Mouse (Mus musculus) urinary bladder, adult 2 months (tissue): Measurements from ENCODE around the gene Art2b. TPM values are rescaled to one million over a fixed set of nuclear protein-coding genes. Genes with fewer than 3 reads are reported as not detected.
"Not testable (repeated sequence)": the region's sequence is repeated elsewhere in the genome, so short reads cannot be mapped to it uniquely, and the experiment has no call there.

ENCODE experiments used
- DNase-seq: peaks from one replicate; pipeline ENCODE4 v3.0.0; 2022; ENCODE audit warnings: low spot score
- polyA plus RNA-seq: library from polyadenylated mRNA; depleted of rRNA; stranded (reverse); fragments of >200 nt; gene quantifications from 2 replicates; pipeline ENCODE4 v1.2.3, GENCODE M21; 2012; rRNA removed

Gene Art2b
- polyA plus RNA-seq, 1 experiment: 0.19 TPM

- DNase-seq: no peak
These were observed 21.3 kb downstream of the Art2b start for GRCm38 (mm10) chr7:101564086-101564485.

- not testable (repeated sequence) for DNase-seq
These were observed 26.0 kb downstream of the Art2b start for GRCm38 (mm10) chr7:101559393-101559792.

- no peak for DNase-seq
These were observed 28.0 kb downstream of the Art2b start for GRCm38 (mm10) chr7:101557391-101557790.

GRCm38 (mm10) chr7:101555473-101555872 lies 29.9 kb downstream of the Art2b start:
- DNase-seq: not testable (repeated sequence)

- DNase-seq: no peak
These were observed 33.9 kb downstream of the Art2b start for GRCm38 (mm10) chr7:101551530-101551929.

GRCm38 (mm10) chr7:101550686-101551485 lies 34.5 kb downstream of the Art2b start:
- no peak for DNase-seq

DNA sequence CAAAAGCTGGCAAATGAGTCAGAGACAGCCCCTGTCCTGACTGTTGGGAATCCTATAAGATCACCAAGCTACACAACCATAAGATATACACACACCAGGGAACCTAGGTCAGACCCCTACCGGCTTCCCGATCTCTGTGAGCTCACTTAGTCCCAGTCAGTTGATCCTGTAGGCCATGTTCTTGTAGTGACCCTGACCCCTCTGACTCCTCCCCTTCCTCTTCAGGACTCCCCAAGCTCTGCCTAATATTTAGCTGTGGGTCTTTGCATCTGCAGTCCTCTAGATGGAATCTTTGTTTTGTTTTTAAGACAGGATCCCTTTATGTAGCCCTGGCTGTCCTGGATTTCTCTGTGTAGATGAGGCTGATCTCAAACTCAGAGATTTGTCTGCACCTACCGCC lies 36.1 kb downstream of the Art2b start:
- no peak for DNase-seq

GRCm38 (mm10) chr7:101547651-101548050 lies 37.7 kb downstream of the Art2b start:
- no peak for DNase-seq

- no peak for DNase-seq
These were observed 43.7 kb downstream of the Art2b start for GRCm38 (mm10) chr7:101541734-101542133.

GRCm38 (mm10) chr7:101541132-101541531 lies 44.3 kb downstream of the Art2b start:
- no peak for DNase-seq

DNA sequence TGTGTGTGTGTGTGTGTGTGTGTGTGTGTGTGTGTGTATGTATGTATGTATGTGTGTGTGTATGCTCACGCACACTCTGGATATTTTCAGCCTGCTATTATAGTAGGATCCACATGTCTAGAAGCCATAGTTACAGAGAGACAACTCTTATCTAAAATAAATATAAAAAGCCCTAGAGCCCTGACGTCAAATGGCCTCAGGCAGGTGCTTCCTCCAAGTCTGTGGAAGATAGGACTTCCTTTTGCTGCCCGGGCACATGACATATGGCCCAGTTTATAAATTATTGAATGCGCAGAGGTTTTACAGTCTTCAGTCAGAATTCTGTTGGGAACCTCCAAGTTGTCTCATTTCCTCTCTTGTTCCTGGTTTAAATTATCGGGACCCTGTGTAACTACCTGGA lies 44.7 kb downstream of the Art2b start:
- DNase-seq: no peak

DNA sequence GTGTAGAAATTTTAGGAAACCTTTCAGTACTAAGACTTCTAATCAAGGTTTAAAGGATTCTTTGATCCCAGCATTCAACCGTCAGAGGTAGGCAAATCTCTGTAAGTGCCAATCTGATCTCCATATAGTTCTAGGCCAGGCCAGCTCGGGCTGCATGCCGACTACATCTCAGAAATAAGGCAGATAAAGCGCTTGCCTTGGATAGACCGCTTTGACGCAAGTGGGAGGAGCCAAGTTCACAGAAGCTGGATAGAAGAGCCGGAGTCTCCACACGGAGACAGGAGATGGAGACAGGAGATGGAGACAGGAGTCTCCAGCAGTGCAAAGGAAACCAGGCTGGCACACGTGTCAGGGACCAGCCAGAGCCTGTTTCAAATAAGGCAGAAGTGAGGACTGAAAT lies 45.6 kb downstream of the Art2b start:
- DNase-seq: no peak

DNA sequence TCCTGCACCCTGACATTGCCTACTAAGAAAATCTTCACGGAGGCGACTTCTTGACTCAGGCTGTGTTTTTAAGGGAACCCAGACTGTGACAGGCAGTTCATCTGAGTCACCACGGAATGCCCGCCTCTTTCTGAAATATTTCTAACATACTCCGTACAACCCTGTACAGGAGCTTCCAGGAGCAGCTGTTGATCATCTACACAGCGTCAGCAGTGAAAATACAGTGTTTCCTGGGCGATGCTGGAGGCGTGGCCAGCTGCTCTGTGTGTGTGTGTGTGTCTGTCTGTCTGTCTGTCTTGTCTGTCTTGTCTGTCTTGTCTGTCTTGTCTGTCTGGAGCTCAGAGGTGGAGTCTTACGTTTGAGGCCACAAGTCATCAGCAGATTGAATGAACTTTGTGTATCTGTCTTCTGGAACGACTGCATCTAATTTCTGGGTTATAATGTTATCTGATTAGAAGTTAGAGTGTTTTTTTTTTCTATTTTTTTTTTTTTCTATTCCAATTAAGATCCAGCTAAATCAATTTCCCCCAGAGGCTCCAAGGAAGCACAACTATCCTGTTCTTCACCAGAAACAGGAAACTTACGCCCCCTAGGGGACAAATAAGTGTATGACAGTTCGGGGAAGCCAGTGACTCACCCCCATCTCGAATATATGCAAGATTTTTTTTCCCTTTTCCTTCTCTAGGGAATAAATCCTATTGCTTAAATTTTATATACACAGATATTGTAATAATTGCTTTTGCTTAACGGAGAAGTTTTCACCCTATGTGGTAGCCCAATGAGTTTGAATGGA lies 47.1 kb downstream of the Art2b start:
- DNase-seq: no peak

GRCm38 (mm10) chr7:101537541-101537940 lies 47.9 kb downstream of the Art2b start:
- DNase-seq: no peak

- no peak for DNase-seq
These were observed 49.9 kb downstream of the Art2b start for GRCm38 (mm10) chr7:101535517-101535916.

DNA sequence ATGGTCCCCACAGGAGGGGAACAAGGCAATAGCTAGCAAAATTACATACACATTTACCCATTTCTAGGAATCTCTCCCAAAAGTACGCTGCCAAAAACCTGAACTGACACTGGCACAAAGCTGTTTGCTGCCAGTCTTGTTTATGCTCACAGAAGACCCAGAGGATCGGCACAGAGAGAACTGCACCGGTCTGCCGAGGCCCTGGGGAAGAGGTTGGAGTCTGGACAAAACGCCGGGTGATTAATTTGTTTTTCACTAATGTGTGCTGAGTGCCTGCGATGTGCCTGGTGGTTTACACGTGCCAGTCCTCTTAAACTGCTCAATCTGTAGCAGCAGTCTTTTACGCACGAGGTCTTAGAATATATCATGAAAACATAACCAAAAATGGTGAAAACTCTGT lies 50.3 kb downstream of the Art2b start:
- no peak for DNase-seq

- no peak for DNase-seq
These were observed 51.0 kb downstream of the Art2b start for GRCm38 (mm10) chr7:101534428-101534827.

Other genes starting within 250 kb of the Art2b start
- 110 and 127 TPM in 2 replicates for gene Arap1, start 237.5 kb downstream of the Art2b start, polyA plus RNA-seq
- gene Gm45837, start 174.7 kb downstream of the Art2b start, polyA plus RNA-seq: 1.5 TPM in 1 of 2 replicates, not detected in the other
- gene Pde2a, start 163.9 kb downstream of the Art2b start, polyA plus RNA-seq: 30.4 and 53.1 TPM in 2 replicates
- 23.8 and 25.3 TPM in 2 replicates for gene Clpb, start 78.0 kb upstream of the Art2b start, polyA plus RNA-seq
- 0.09 and 0.14 TPM in 2 replicates for gene Phox2a, start 232.7 kb upstream of the Art2b start, polyA plus RNA-seq